Mouse (Mus musculus) ES-CJ7 (cell line): Measurements from ENCODE around the gene Cacng2.

ENCODE experiments used
- DNase-seq: peaks from one replicate; pipeline ENCODE4 v3.0.0; 2011; ENCODE audit warnings: low read depth, low spot score

The Cacng2 gene

DNA sequence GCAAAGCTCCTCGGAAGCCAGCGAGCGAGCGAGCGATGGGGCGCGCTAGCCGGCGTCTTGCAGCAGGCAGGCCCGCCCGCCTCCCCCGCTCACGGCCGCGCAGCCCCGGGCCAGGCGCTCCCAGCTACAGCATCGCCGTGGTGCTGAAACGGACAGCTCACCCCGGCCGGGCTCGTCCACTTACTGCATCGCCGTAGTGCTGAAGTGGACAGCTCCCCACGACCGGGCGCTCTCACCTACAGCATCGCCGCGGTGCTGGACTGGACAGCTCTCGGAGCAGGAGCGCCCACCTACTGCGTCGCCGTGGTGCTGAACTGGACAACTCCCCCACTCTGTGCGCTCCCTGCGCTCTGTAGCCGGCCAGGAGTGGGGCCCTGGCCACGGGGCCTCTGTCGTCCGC, at the start of gene Cacng2:
Cacng2 (minus strand) TSS at position 325 of the 400 bp plus-strand sequence.
- DNase-seq: peak; percentile 98

DNA sequence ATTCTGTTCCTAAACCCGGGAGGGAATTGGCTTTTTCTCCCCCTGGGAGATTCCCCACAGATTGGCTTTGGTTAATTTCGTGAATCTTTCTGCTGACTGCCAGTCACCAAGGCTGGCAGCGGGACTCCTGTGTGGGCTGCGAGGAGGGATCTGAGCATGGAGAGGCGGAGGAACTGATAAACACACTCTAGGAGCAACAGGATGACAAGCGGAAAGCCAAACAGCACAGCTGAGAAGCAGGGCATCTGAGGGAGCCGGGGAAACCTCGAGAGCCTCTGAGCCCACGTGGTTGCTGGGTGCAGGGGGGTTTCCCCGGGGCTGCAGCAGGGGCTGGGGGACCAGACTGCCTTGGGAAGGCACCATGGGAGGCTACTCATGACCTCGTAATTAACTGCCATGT, 49.7 kb upstream of the Cacng2 start:
- no peak for DNase-seq

DNA sequence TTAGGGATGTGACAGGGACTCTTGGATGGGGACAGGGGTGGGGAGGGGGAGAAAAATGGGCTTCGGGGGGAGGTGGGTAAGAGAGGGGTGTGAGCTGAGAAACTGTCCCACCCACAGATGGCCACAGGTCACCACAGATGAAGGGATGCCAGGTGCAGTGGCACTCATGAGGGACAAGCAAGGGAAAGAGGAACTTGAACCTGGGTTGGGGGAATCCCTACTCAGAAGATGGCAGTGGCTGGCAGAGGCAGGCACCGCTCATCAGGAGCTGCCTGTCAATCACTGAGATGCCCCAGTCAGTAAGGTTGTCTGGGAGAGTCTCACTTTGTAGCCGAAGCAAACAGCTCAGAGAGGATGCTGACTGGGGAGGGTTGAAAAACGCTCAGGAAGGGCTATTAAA, 45.5 kb upstream of the Cacng2 start:
- no peak for DNase-seq

DNA sequence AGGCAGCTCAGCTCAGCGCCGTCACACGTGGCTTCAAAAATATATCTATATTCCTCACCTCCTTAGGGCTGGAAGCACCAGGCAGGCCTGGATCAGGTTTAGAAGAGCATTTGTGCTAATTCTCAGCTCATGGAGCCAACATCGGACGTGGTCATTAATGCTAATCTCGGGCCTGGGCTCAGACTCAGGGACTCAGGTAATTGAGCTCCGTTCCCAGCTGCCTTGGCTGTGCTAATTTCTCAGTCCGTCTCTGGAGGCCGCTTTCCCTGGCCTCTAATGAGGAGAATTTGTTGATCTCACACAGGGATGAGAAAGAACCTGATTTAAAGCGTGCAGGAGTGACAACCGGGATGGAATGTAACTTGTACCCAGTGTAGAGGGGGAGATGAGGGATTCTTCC, 44.6 kb upstream of the Cacng2 start:
- no peak for DNase-seq

DNA sequence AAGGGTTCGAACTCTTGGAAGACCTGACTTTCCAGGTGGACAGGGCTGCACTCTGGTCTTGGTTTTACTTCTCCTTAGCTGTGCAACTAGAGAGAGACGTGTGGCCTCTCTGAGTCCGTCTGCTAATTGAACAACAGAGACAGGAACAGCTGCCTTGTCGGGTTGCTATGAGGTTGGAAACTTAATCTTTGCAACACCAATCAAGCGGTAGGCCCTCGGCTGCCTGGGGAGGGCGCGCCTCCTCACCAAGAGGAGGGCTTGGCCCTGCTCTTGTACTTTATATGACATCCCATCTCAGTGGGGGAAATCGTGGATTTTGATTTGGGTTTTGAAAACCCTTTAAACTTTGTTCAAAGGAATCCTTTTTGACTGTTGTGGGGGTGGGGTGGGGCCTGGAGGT, 42.1 kb upstream of the Cacng2 start:
- DNase-seq: no peak

DNA sequence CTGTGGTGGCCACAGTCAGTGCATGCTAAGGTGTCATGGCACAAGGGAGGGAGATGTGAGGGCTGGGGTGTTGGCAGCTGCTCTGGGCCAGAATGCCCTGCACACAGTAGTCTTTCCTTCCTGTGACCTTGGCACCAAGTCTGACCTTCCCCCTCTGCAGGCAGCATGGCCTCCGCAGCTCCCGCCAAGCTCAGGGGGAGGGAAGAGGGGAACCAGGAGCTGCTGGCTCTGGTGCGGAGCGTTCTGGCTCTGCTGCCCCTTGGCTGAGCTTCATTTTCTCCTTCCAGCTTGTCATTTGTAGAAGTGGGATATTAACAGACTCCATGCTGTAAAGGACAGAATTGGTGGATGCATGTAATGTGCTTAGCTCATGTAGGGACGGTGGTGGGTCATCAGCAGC, 38.5 kb upstream of the Cacng2 start:
- no peak for DNase-seq

DNA sequence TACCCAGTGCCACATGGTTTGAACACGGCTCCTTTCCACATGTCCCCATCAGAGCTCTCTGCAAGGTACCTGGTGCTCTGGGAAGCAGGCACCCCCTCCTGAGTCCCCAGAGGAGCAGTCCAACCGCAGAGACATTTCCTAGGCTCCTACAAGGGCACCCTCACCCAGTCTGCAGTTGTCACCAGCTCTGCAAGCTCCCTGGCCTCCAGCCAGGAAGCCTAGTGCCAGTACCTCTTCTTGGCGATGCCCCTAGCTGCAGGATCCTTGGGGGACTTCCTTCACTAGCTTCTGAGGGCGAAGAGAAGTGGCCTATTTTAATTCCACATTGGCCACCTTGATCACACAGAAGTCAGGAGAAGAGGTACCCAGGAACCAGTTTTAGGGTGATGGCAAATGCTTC, 38.0 kb upstream of the Cacng2 start:
- no peak for DNase-seq

DNA sequence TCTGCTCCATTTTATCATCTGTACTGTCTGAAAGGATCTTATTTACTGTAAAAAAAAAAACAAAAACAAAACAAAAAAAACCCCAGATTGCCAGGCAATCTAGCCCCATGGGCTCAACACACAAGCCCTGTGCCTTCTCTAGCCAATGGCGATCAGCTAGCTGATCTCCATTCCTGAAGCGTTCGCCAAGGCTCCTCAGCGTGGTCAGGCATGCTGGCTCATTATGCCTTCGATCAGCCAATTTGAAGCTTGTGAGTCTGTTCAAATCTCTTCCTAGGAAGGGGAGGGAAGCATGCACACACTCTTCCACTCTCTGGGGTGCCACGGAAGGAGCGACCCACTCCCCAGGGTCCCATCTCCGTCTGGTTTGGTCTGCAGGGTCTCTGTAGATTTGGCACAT, 37.5 kb upstream of the Cacng2 start:
- DNase-seq: no peak

DNA sequence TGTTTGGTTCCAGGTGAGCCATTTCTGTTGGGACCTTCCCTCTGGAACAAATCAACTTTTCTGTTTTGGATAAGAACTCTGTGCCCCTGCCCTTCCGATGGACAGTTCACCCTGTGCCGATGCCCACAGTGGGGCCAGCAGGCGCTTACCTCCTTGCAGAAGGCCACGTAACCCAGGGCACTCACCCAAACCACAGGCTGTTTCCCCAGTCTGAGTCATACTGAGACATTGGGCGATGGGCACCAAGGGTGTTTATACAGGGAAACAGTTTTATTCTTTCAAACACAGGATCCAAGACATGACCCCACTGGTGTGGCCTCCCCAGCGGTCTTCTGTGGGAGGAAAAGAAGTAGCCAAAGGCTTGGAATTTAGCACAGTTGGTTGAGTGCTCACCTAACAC, 35.6 kb upstream of the Cacng2 start:
- no peak for DNase-seq

DNA sequence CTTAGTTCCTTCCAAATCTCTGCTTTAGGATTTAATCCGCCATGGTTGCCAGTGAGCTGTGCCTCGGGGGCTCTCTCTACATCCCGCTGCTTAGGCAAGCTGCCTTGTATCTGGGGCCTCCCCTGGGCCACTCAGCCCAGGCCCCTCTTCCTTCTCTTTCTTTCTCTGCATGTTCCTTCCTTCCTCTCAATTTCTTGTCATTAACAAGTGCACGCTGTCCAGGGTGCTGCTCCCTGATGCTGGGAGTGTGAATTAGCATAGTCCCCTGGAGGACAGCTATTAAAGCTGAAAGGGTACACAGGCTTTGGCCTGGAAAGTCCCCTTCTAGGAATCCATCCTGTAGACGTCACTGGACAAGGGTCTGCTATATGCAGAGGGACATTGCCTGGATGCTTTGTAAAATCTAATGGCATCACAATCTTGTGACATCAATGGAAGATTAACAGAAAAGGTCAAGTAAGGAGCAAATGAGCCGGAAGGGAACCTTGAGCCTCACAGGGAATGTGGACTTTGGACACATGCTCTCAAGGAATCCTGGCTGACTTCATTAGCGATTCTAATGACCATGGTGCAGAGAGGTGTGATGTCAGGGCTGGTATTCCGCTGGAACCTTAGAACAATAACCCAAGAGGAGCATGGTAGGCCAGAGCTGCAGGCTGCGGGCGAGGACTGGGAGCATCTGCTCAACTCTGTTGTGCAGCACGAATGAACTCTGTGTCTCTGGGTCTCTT, 33.4 kb upstream of the Cacng2 start:
- no peak for DNase-seq

DNA sequence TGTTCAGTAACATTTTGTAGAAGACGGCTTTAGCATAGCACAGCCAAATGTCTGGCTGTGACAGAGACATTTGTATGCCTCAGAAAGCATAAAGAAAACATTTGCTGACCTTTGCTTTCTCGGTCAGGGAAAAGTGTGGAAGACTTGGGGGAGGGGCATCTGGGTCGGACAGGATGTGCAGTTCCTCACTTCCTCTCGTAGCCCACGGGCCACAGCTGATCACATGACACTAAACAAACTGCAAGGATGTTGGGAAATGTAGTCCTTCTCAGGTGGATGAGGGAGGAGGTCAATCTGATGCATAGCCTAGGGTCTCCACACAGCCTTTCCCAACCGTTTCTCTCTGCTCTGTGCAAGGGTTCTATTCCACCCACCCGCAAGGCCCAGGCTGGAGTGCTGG, 28.7 kb upstream of the Cacng2 start:
- peak; percentile 70 for DNase-seq

DNA sequence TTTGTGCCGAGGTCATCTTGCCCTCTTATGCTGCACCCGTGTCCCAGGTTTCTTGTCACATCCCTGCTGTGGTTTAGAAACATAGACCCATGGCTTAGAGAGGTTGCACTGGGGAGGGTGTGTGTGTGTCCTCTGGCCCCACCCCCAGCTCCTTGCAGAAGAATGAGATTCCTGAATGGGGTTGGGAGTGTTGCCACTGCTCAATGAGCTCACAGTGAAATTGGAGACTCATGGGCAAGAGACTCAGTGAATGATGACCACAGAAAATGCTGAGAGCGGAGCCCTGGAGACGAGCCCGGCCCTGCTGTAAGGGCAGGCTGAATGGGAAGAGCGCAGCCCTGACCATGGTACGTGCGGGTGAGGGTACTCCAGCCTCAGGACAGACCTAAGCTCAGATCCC, 20.4 kb upstream of the Cacng2 start:
- no peak for DNase-seq

DNA sequence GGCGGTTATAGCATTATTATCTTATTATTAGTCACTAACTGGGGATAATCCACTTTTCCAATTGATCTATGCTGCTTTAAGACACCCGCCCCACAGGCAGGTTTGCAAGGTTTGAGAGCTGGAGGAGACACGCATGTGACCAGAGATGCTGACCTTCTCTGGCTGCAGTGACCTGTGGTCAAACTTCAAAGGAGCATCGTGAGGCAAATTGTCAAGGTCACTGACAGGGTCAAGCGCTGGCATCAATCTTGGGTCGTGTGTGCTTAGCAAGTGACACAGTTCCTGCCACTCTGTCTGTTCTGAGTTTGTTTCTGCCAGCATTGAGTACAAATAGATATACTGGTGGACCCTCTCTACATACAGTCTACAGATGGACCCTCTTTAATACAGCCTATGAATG, 14.8 kb upstream of the Cacng2 start:
- no peak for DNase-seq

DNA sequence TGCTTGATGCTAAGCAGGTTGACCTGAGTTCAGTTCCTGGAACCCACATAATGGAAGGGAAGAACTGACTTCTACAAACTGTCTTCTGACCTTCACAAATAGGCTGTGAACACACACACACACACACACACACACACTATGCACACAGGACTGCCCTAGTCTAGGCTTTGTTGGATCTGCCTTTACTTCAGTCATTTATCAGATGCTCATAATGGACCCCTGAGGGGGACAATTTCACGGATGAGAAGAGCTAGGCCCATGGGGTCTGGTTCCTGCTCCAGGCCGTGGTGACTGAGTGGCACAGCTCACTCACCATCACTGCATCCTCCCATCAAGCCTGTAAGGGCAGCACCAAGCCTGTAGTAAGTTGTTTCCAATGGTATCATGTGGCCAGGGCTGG, 13.6 kb upstream of the Cacng2 start:
- no peak for DNase-seq

DNA sequence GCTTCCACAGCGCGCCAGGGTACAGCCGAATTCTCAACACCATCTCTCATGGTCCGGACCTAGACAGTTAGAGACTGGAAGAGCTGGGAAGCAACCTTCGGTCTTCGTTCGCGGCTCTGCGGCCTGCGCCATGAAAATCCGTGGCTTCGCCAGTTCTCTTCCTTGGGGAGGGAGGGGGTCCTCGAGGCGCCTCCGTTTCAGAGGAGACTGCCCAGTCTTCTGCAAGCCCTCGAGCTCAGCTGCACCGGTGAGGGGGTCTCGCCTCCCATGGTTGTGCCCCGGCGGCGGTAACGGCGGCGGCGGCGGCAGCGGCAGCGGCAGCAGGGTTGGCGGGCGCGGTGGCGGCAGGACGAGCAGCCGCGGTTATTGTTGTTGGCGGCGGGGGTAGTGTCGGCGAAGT, 580 bp downstream of the Cacng2 start:
- no peak for DNase-seq

DNA sequence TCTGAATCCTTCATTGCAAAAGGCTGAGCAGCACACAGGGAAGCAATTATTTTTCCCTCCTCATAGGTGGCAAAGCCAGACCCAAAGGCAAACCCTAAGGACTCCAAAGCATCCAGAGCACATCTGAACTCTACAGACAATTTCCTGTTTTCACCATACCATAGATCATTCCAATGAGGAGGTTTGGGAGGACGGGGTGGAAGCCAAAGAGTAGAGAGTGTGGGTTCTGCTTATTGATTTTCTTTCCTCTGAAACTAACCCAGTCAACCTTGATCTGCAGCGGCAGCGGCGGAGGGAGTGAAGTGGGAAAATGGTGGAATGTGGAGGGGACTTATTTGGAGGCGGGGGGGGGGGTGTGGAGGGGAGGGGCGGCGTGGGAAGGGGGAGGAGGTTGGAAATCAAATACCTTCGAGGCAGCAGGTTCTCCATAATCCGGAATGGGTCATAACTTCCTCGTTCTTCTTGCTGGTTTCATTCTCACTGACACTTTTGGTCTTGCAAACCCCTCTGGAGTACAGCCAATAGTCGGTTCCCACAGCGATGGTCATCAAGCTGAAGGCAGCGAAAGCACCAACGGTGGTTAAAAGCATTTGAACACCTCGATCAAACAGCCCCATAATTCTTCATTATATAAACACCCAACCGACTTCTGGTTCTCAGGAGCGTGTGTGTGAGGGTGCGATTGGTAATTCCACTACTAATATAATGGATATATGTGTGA, 1.4 kb downstream of the Cacng2 start:
- no peak for DNase-seq

DNA sequence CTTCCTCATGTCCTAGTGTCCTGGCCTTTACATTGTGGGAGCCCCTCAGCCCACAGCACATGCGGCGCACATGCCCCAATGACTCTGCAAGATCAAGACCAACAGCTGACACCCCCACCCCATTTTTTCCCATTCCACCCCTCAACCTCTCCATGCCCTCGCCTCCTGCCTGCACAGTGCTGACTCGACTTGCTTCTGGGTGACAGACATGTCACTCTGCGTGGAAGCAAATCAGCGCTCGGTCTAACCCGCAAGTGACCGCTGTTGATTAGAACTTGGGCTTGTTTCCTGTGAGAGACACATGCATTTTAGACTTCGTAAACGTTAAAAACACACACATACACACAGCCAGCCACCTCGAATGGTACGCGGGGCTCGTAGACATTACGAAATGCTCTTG, 2.1 kb downstream of the Cacng2 start:
- DNase-seq: no peak

DNA sequence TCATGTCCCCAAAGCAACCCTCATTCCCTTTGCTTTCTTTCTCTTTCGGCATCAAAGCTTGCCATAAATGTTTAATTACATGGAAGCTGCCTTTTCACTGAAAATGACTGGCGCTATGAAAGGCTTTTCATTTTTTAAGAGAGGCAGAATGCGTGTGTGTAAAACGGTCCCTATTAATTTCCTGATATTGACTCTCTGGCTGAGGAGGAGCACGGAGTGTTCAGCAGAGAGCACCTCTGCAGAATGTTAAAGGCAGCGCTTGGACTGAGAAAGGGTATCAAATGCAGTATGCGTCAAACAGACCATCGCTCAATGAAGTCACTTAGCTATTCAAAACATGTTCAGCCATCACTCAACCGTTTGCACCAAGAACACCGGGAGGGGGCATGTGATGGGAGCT, 2.9 kb downstream of the Cacng2 start:
- no peak for DNase-seq

DNA sequence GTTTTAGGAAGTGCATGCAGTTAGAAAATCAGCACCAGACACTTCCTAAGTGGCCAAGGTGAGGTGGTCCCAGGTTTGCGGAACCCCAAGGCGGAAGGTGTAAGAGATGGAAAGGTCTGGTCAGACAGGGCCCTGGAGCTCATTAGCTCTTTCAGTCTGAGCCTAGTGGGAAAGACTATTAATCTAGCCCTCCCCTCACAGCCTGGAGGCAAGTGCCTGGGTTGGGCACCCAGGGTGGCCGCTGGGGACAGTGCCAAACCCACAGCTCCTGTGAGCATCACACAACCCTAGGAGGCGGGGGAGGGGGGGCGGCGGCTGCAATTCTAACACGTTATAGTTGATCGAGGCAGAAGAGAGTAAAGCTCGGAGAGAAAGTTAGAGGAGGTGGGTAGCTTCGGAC, 3.6 kb downstream of the Cacng2 start:
- no peak for DNase-seq

DNA sequence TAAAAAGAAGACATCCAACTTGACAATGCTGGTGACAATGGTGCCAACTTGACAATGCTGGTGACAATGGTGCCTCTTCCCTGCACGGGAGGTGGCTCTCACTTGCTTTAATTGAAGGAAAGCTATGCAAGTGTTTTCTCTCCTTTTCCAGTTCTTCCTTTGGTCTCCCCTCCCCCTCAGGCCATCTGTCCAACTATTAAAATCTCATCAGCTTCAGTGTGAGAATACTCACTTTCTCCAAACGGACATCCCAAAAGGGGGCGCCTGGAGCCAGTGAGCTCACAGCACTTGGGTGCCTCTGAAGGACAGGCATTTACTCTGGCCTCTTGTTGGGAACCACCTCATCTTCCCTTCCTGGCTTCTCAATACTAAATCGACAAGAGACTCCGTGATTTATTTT, 20.3 kb downstream of the Cacng2 start:
- no peak for DNase-seq

DNA sequence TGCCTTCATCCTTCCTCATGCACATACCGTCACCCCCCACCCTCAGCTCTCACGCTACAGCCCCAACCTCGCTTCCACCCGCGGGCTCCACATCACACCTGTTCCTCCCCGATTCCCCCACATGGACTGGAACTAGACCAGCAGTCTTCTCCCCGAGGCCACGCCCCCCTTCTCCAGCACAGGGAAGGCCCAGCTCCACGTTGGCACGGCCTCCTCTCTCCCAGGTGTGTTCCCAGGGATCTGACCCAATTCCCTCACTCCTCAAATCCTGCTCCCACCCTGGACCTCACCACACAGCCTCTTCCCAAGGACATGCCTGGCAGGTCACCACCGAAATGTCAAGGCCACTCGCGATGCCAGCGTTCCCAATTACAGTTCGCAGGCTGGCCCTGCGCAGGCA, 23.8 kb downstream of the Cacng2 start:
- DNase-seq: no peak

DNA sequence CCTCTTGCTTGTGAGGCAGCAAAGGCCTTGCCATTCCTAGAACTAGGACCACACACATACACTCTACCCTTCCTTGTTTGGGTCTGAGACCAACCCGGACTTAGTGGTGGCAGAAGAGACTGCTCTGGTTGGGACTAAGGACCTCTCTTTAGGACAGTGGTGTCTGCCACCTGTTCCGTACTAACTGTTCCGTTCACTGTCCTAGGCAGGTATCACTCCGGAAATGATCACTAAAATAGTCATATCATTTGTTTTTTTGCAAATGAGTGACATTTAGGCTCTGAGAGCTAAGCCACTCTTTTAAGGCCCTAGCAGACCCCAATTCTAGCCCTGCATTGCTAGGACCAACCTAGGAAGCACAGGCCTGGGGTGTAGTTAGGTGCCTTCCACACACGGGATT, 26.2 kb downstream of the Cacng2 start:
- DNase-seq: no peak

DNA sequence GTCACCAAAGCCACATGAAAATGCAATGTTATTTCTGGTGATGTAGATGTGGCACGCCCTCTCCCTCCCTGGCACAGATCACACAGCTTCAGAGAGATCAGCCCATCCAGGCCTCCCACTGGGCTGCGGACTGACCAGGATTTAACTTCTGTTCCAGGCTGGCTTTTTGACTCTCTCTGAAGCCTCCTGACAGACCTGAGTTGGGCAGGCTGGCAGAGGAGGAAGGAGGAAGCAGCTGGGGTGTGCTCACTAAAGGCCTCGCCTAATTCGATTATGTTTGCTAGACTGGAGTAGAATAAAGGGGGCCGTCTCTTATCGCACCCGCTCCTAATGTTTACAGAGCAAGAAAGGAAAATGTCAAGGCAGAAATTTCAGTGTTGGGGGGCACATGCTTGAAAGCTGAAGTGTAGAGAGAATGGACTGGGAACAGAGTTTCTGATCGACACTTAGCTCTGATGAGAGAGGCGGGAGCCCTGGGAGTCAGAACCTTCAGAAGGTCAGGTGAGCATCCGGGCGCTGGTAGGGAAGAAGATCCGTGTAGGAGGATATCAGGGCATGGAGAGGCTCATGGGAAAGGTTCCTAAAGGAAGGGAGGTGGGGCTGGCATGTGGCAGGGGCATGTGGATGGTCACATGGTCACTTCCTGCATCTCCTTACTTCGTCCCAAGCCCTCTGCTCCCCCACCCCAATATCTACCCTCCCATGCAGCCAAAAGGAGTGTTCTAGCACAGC, 36.8 kb downstream of the Cacng2 start:
- no peak for DNase-seq
